Mouse (Mus musculus) intestine, embryonic 15.5 days (tissue): ENCODE measurements at regions not wholly inside any gene's neighbourhood (a gene's known extent, or its start where the extent isn't known, plus 50 kb on each side); places are given as distances from the start of the nearest gene placed in this dataset.

ENCODE experiments used
- ATAC-seq: fragments of 200-750 bp; cut with Nextera tagmentation; 2 replicates; pipeline ENCODE4 v1.8.0; 2017; ENCODE audit warnings: moderate TSS enrichment, moderate library complexity
- H3K27ac ChIP-seq: fragments of 300-500 bp; sonication (generic); 2 replicates; pipeline ENCODE4 v1.5.1; 2015; ENCODE audit warnings: mild to moderate bottlenecking, inconsistent platforms
- H3K27me3 ChIP-seq: fragments of 300-500 bp; sonication (generic); replicated peaks from 2 replicates; pipeline ENCODE4 v1.6.1; 2015; ENCODE audit warnings: inconsistent platforms
- H3K36me3 ChIP-seq: fragments of 300-500 bp; sonication (generic); 2 replicates; pipeline ENCODE4 v1.6.1; 2015; ENCODE audit warnings: inconsistent platforms
- H3K4me1 ChIP-seq: fragments of 300-500 bp; sonication (generic); replicated peaks from 2 replicates; pipeline ENCODE4 v1.6.1; 2015; ENCODE audit warnings: inconsistent platforms
- H3K4me2 ChIP-seq: fragments of 300-500 bp; sonication (generic); replicated peaks from 2 replicates; pipeline ENCODE4 v1.6.1; 2015; ENCODE audit warnings: mild to moderate bottlenecking, inconsistent platforms
- H3K4me3 ChIP-seq: fragments of 300-500 bp; sonication (generic); replicated peaks from 2 replicates; pipeline ENCODE4 v1.5.1; 2015; ENCODE audit warnings: inconsistent platforms
- H3K9ac ChIP-seq: fragments of 300-500 bp; sonication (generic); 2 replicates; pipeline ENCODE4 v1.6.1; 2015; ENCODE audit warnings: inconsistent platforms
- H3K9me3 ChIP-seq: fragments of 300-500 bp; sonication (generic); 2 replicates; pipeline ENCODE4 v1.6.1; 2016; ENCODE audit warnings: inconsistent platforms
- WGBS: fragments of 180-500 bp; shearing (Covaris S2); methylation state at CpG from one replicate; pipeline ENCODE4 v1.1.7; 2015; 5-methylcytosine and 5-hydroxymethylcytosine counted together

DNA sequence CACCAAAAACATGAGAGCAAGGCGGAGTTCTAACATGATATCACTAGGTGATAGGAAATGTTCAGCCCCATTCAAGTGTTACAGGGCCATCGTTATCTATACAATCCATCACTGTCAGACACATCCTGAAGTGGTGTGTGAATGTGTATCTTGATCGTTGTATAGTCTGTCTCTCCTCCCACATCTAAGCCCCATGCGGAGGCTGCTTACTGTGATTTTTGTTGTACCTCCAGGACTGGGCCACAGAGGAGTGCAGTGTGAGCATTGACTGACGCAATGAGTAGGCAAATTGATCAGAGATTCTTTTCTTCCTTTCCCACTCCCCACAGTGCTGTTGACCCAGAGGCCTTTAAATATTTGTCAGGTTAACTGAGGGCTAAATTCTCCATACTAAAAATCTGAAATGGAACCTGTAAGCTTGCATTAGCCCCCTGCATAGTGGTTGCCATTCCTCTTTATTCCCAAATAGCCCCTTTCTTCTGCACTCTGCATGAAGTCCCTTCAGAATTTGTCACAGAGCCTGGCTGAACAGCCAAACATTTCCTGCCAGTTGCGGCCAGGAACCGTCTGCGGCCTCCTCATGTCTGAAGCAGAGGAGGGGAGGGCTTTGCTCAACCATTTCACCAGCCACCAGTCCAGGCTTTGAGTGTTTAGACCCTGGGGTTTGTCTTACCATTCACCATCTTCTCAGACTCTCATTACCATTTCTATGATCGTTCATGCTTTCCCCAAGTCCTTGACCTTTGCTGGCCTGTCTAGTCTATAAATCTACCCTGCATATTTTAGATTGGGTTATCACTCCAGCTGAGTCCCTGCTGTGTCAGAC lies 119.3 kb downstream of the Ttc8 start:
- H3K4me3 ChIP-seq: no peak overlapping the region
- H3K9ac ChIP-seq: no peak overlapping the region
- H3K4me1 ChIP-seq: no peaks in the 10 kb centered on the region
- H3K9me3 ChIP-seq: no peaks in the 10 kb centered on the region
- H3K36me3 ChIP-seq: no peaks in the 10 kb centered on the region
- ATAC-seq: no peak
- 62% methylated on average over 9 of the region's 9 CpGs for WGBS
- no peak overlapping the region for H3K27ac ChIP-seq
- H3K27me3 ChIP-seq: no peaks in the 10 kb centered on the region
- no peak overlapping the region for H3K4me2 ChIP-seq

GRCm38 (mm10) chr12:99041606-99042005 lies 121.2 kb downstream of the Ttc8 start:
- no peak for ATAC-seq
- H3K4me3 ChIP-seq: no peak overlapping the region
- no peaks in the 10 kb centered on the region for H3K4me1 ChIP-seq
- WGBS: 54% methylated on average over 4 of the region's 4 CpGs
- H3K9me3 ChIP-seq: no peaks in the 10 kb centered on the region
- H3K27ac ChIP-seq: no peak overlapping the region
- H3K9ac ChIP-seq: no peak overlapping the region
- no peaks in the 10 kb centered on the region for H3K27me3 ChIP-seq
- H3K36me3 ChIP-seq: no peaks in the 10 kb centered on the region
- H3K4me2 ChIP-seq: no peak overlapping the region

DNA sequence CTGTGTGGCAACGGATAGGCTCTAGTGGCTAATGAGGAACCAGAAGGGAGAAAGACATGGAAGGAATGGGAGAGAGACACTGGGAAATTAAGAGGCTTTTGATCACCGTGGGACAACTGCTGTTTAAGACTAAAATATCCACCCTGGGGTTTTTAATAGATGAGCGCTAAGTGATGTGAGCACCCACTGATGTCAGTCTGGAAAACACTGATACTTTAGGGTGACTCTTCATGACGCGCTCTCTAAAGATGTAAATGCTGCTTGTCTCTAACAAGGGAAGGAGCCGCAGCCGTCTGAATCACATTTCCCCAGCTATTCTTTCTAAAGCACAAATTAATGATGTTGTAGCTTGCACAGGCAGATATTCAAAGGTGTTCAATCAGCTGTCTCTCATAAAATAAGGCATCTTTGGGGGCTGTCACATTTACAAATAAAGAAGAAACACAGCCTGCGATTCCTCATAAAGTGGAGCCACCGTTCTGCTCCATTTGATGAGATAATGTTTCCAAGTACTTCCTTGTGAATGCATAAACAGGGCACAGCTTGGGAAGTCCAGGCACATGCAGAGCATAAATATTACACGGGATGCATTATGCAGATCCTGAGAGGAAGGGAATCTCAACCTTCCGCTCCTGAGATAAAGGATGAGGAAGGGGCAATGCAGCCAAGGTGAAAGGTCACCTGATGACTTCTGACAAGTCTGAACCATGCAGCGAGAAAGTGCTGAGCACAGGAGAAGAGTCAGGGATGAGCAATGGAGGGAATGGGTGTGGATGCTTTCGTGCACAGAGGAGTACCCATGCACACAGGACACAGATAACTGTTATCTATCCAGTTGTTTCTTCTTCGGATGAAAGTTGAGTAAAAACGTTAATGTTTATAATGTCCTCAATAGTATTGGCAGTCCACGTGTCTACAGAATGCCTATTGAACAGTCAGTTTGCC lies 122.8 kb downstream of the Ttc8 start:
- Histone ChIP-seq H3K27ac (no peak overlapping the region), H3K4me3 (no peak overlapping the region), H3K9me3 (no peaks in the 10 kb centered on the region), H3K27me3 (no peaks in the 10 kb centered on the region), H3K9ac (no peak overlapping the region), H3K36me3 (no peaks in the 10 kb centered on the region), H3K4me1 (no peaks in the 10 kb centered on the region), H3K4me2 (no peak overlapping the region)
- no peak for ATAC-seq
- 80% methylated on average over 16 of the region's 16 CpGs for WGBS

DNA sequence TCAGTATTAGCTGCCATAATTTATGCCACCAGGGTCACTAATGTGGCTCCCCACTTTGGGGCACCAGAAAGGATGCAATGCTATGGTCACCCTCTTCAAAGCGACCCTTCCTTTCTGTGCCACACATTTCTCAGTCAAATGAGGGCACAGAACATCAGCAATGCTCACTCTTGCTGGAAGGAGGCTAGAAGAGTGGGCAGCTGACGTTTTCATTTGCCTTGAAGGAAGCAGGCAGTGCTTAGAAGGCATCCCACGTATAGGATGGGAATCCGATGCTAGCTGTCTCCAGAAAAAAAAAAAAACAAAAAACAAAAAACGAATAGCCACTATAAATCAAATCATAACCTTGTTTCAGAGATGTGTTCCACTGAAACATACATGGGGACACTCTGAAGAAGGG lies 124.1 kb downstream of the Ttc8 start:
- Histone ChIP-seq H3K4me2 (no peak overlapping the region), H3K9ac (no peak overlapping the region), H3K4me3 (no peak overlapping the region), H3K36me3 (no peaks in the 10 kb centered on the region), H3K4me1 (no peaks in the 10 kb centered on the region), H3K9me3 (no peaks in the 10 kb centered on the region), H3K27me3 (no peaks in the 10 kb centered on the region), H3K27ac (no peak overlapping the region)
- no peak for ATAC-seq
- WGBS: 65% methylated on average over 5 of the region's 5 CpGs

DNA sequence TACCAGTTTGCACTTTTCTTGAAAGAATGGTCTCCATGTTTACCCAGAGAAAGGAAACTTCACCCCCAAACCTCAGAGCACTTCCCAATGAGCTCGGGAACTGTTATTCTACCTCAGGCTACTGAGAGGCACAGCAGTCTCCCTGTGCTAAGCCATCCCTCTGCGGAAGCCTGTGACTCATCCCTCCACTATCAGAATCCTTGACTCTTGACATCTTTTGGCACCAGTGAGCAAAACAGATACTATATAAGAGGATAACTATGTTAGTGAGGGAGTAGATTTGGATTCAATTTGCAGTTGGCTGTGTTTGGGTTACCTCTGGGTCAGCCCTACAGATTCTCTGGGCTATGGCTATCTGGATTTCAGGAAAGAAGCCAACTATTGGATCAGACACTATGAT lies 130.1 kb downstream of the Ttc8 start:
- Histone ChIP-seq H3K9ac (no peak overlapping the region), H3K4me1 (no peaks in the 10 kb centered on the region), H3K36me3 (no peaks in the 10 kb centered on the region), H3K4me2 (no peak overlapping the region), H3K4me3 (no peak overlapping the region), H3K9me3 (no peaks in the 10 kb centered on the region), H3K27me3 (no peaks in the 10 kb centered on the region), H3K27ac (no peak overlapping the region)
- WGBS: 61% methylated on average over 2 of the region's 2 CpGs
- ATAC-seq: no peak

- H3K4me3 ChIP-seq: no peak overlapping the region
- H3K36me3 ChIP-seq: no peaks in the 10 kb centered on the region
- WGBS: 81% methylated on average over 7 of the region's 7 CpGs
- no peak overlapping the region for H3K27ac ChIP-seq
- no peak overlapping the region for H3K9ac ChIP-seq
- ATAC-seq: no peak
- no peak overlapping the region for H3K4me2 ChIP-seq
- H3K9me3 ChIP-seq: no peaks in the 10 kb centered on the region
- no peaks in the 10 kb centered on the region for H3K4me1 ChIP-seq
- no peaks in the 10 kb centered on the region for H3K27me3 ChIP-seq
Measured at GRCm38 (mm10) chr12:99052599-99052998, 132.2 kb downstream of the Ttc8 start.

- no peaks in the 10 kb centered on the region for H3K9me3 ChIP-seq
- H3K4me1 ChIP-seq: no peaks in the 10 kb centered on the region
- H3K4me2 ChIP-seq: no peak overlapping the region
- no peak overlapping the region for H3K27ac ChIP-seq
- no peak overlapping the region for H3K9ac ChIP-seq
- no peaks in the 10 kb centered on the region for H3K27me3 ChIP-seq
- ATAC-seq: no peak
- WGBS: 87% methylated on average over 2 of the region's 2 CpGs
- no peak overlapping the region for H3K4me3 ChIP-seq
- no peaks in the 10 kb centered on the region for H3K36me3 ChIP-seq
Measured at GRCm38 (mm10) chr12:99057521-99057920, 137.1 kb downstream of the Ttc8 start.

- Histone ChIP-seq H3K36me3 (no peaks in the 10 kb centered on the region), H3K4me1 (no peaks in the 10 kb centered on the region), H3K4me3 (no peak overlapping the region), H3K4me2 (no peak overlapping the region), H3K9ac (no peak overlapping the region), H3K27ac (no peak overlapping the region), H3K9me3 (no peaks in the 10 kb centered on the region), H3K27me3 (no peaks in the 10 kb centered on the region)
- WGBS: 64% methylated on average over 2 of the region's 2 CpGs
- ATAC-seq: no peak
Measured at GRCm38 (mm10) chr12:99058916-99059315, 138.5 kb downstream of the Ttc8 start.

GRCm38 (mm10) chr12:99059491-99059890 lies 139.1 kb downstream of the Ttc8 start:
- Histone ChIP-seq H3K36me3 (no peaks in the 10 kb centered on the region), H3K27ac (no peak overlapping the region), H3K4me2 (no peak overlapping the region), H3K9me3 (no peaks in the 10 kb centered on the region), H3K27me3 (no peaks in the 10 kb centered on the region), H3K9ac (no peak overlapping the region), H3K4me3 (no peak overlapping the region), H3K4me1 (no peaks in the 10 kb centered on the region)
- no peak for ATAC-seq
- WGBS: 87% methylated on average over 4 of the region's 4 CpGs

DNA sequence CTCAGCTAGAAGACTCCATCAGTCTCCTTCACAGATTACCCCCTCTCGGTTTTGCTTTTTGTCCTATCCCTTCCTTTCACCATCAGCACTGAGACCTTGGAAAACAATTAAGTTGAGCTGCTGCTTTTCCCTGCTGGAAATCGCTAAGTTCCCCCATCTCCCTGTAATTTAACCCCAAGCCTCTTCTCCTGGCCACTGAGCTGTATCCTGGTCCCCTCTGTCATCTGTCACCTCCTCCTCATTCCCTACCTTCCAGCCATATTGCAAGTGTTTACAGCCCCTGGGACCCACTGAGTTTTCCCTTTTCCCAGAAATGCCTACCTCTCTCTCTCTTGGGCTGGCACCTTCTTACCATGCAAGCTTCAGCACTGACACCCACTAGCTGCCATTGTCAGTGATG lies 140.3 kb downstream of the Ttc8 start:
- Histone ChIP-seq H3K36me3 (no peaks in the 10 kb centered on the region), H3K4me1 (no peaks in the 10 kb centered on the region), H3K9me3 (no peaks in the 10 kb centered on the region), H3K27ac (no peak overlapping the region), H3K4me3 (no peak overlapping the region), H3K4me2 (no peak overlapping the region), H3K27me3 (no peaks in the 10 kb centered on the region), H3K9ac (no peak overlapping the region)
- ATAC-seq: no peak
- WGBS: 67% methylated on average over 2 of the region's 2 CpGs

GRCm38 (mm10) chr12:99063441-99063840 lies 143.1 kb downstream of the Ttc8 start:
- WGBS: 76% methylated on average over 3 of the region's 3 CpGs
- H3K4me1 ChIP-seq: no peaks in the 10 kb centered on the region
- no peak overlapping the region for H3K9ac ChIP-seq
- H3K9me3 ChIP-seq: no peaks in the 10 kb centered on the region
- H3K27me3 ChIP-seq: no peaks in the 10 kb centered on the region
- no peak overlapping the region for H3K4me2 ChIP-seq
- no peak for ATAC-seq
- H3K4me3 ChIP-seq: no peak overlapping the region
- H3K36me3 ChIP-seq: no peaks in the 10 kb centered on the region
- H3K27ac ChIP-seq: no peak overlapping the region

DNA sequence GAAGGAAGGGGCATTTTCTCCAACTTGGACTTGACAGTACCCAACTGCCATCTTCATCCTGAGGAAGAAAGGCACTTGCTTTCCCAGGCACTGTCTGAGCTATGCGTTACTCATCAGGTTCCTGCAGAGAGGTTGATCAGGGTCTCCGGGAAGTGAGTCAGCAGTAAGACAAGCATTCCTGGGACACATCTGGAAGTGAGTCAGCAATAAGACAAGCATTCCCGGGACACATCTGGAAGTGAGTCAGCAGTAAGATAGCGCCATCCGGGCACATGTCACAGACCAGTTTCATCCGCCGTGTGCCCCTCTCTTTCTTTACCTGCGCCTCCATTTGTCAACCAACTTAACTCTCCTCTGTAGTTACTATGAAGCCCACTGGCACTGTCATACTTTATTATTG lies 143.5 kb downstream of the Ttc8 start:
- H3K9me3 ChIP-seq: no peaks in the 10 kb centered on the region
- H3K4me2 ChIP-seq: no peak overlapping the region
- no peak overlapping the region for H3K27ac ChIP-seq
- no peak for ATAC-seq
- H3K27me3 ChIP-seq: no peaks in the 10 kb centered on the region
- WGBS: 75% methylated on average over 8 of the region's 8 CpGs
- no peaks in the 10 kb centered on the region for H3K36me3 ChIP-seq
- H3K9ac ChIP-seq: no peak overlapping the region
- no peaks in the 10 kb centered on the region for H3K4me1 ChIP-seq
- no peak overlapping the region for H3K4me3 ChIP-seq
